Mouse (Mus musculus) CH12.LX (cell line): ENCODE measurements around the gene Vps37c. TPM values are rescaled to one million over a fixed set of nuclear protein-coding genes. Genes with fewer than 3 reads are reported as not detected.

Experiments
- DNase-seq: peaks from one replicate; pipeline ENCODE4 v3.0.0-alpha.2; 2013; ENCODE audit errors: extremely low read depth
- H3K27ac ChIP-seq: 2 replicates; pipeline ENCODE4 v1.5.1; 2012; ENCODE audit warnings: low read depth, mild to moderate bottlenecking, control low read depth, moderate library complexity; ENCODE audit not compliant: insufficient read depth
- H3K27me3 ChIP-seq: replicated peaks from 2 replicates; pipeline ENCODE3; 2012; ENCODE audit warnings: inconsistent platforms
- H3K36me3 ChIP-seq, 2 experiments: replicated peaks in 1 of 2; 2 replicates each; pipeline versions ENCODE3 to v1.6.1; 2012; ENCODE audit warnings: inconsistent platforms in 1 of 2, low read length in 1 of 2, mild to moderate bottlenecking in 1 of 2, mixed read lengths in 1 of 2, moderate library complexity in 1 of 2; ENCODE audit not compliant: control insufficient read depth in 1 of 2, insufficient read depth in 1 of 2
- H3K4me1 ChIP-seq, 2 experiments: 2 replicates each; pipeline ENCODE4 v1.6.1; 2012; ENCODE audit warnings: inconsistent platforms in 1 of 2, moderate library complexity in 1 of 2; ENCODE audit not compliant: insufficient read depth in 2 of 2, control insufficient read depth in 1 of 2
- H3K4me2 ChIP-seq: 2 replicates; pipeline ENCODE4 v1.6.1; 2012; ENCODE audit warnings: low read depth, mild to moderate bottlenecking, control low read depth; ENCODE audit not compliant: poor library complexity, insufficient read depth, severe bottlenecking
- H3K4me3 ChIP-seq, 3 experiments: fragments of 150-350 bp in 1 of 3; sonication (generic) in 1 of 3; replicated peaks in 1 of 3; 2 replicates each; pipeline versions ENCODE3 to v1.5.1; 2011 to 2012; ENCODE audit warnings: low read depth in 2 of 3, low read length in 2 of 3, mild to moderate bottlenecking in 2 of 3, moderate library complexity in 2 of 3, control low read depth in 1 of 3, improper control_type of control experiment in 1 of 3, inconsistent platforms in 1 of 3, mixed read lengths in 1 of 3; ENCODE audit not compliant: poor library complexity in 1 of 3
- H3K79me2 ChIP-seq: replicated peaks from 2 replicates; pipeline ENCODE4 v1.6.1; 2012; ENCODE audit warnings: mild to moderate bottlenecking, moderate library complexity; ENCODE audit not compliant: control insufficient read depth, poor library complexity, insufficient read depth, severe bottlenecking; ENCODE audit errors: extremely low read depth
- H3K9ac ChIP-seq: 2 replicates; pipeline ENCODE4 v1.6.1; 2012; ENCODE audit warnings: low read depth, mild to moderate bottlenecking, control low read depth, moderate library complexity; ENCODE audit not compliant: insufficient read depth
- H3K9me3 ChIP-seq: replicated peaks from 2 replicates; pipeline ENCODE3; 2012; ENCODE audit warnings: low read length, inconsistent platforms, mixed read lengths
- BHLHE40 ChIP-seq: IDR thresholded peaks from 2 replicates; pipeline ENCODE4 v1.6.1; 2011; ENCODE audit warnings: mild to moderate bottlenecking, low read depth, low read length, improper control_type of control experiment
- CTCF ChIP-seq, 2 experiments: IDR thresholded peaks in 1 of 2; conservative IDR thresholded peaks in 1 of 2; 2 replicates each; pipeline ENCODE4 v1.5.1; 2011 to 2012; ENCODE audit warnings: low read depth in 2 of 2, low read length in 2 of 2, improper control_type of control experiment in 1 of 2, inconsistent platforms in 1 of 2, mild to moderate bottlenecking in 1 of 2, moderate library complexity in 1 of 2
- E2F4 ChIP-seq: IDR thresholded peaks from 2 replicates; pipeline ENCODE4 v1.6.1; 2011; ENCODE audit warnings: low read depth, low read length, improper control_type of control experiment; ENCODE audit not compliant: insufficient replicate concordance
- EP300 ChIP-seq: IDR thresholded peaks from 2 replicates; pipeline ENCODE4 v1.6.1; 2011; ENCODE audit warnings: low read length, improper control_type of control experiment
- GABPA ChIP-seq: IDR thresholded peaks from 2 replicates; pipeline ENCODE4 v1.6.1; 2012; ENCODE audit warnings: low read depth, low read length, improper control_type of control experiment, inconsistent platforms; ENCODE audit not compliant: insufficient replicate concordance
- HCFC1 ChIP-seq: IDR thresholded peaks from 2 replicates; pipeline ENCODE4 v1.6.1; 2012; ENCODE audit warnings: low read depth, mild to moderate bottlenecking, inconsistent platforms, low read length, improper control_type of control experiment
- JUN ChIP-seq: IDR thresholded peaks from 2 replicates; pipeline ENCODE4 v1.6.1; 2011; ENCODE audit warnings: low read depth, mild to moderate bottlenecking, low read length, improper control_type of control experiment, moderate library complexity; ENCODE audit not compliant: insufficient read depth
- JUND ChIP-seq: conservative IDR thresholded peaks from 2 replicates; pipeline ENCODE4 v1.6.1; 2011; ENCODE audit warnings: low read depth, low read length, improper control_type of control experiment
- MAFK ChIP-seq: IDR thresholded peaks from 2 replicates; pipeline ENCODE4 v1.6.1; 2011; ENCODE audit warnings: low read length, improper control_type of control experiment; ENCODE audit not compliant: insufficient replicate concordance
- MAX ChIP-seq: IDR thresholded peaks from 2 replicates; pipeline ENCODE4 v1.6.1; 2011; ENCODE audit warnings: low read length, improper control_type of control experiment
- MEF2A ChIP-seq: IDR thresholded peaks from 2 replicates; pipeline ENCODE4 v1.6.1; 2014; ENCODE audit warnings: low read depth, mild to moderate bottlenecking, inconsistent platforms, low read length, improper control_type of control experiment, borderline replicate concordance
- MXI1 ChIP-seq: IDR thresholded peaks from 2 replicates; pipeline ENCODE4 v1.6.1; 2011; ENCODE audit warnings: mild to moderate bottlenecking, low read depth, low read length, improper control_type of control experiment
- NELFE ChIP-seq: IDR thresholded peaks from 2 replicates; pipeline ENCODE4 v1.6.1; 2011; ENCODE audit warnings: low read depth, low read length, improper control_type of control experiment
- POLR2A ChIP-seq: IDR thresholded peaks from 2 replicates; pipeline ENCODE4 v1.6.1; 2011; ENCODE audit warnings: low read depth, mild to moderate bottlenecking, improper control_type of control experiment, low read length
- POLR2AphosphoS2 ChIP-seq: IDR thresholded peaks from 2 replicates; pipeline ENCODE4 v1.6.1; 2011; ENCODE audit warnings: low read depth, low read length, improper control_type of control experiment
- RAD21 ChIP-seq: IDR thresholded peaks from 2 replicates; pipeline ENCODE4 v1.6.1; 2011; ENCODE audit warnings: low read depth, mild to moderate bottlenecking, low read length, improper control_type of control experiment, moderate library complexity
- SIN3A ChIP-seq: IDR thresholded peaks from 2 replicates; pipeline ENCODE4 v1.6.1; 2012; ENCODE audit warnings: low read length, improper control_type of control experiment, inconsistent platforms
- TBP ChIP-seq: conservative IDR thresholded peaks from 2 replicates; pipeline ENCODE4 v1.6.1; 2011; ENCODE audit warnings: low read depth, low read length, improper control_type of control experiment
- TCF12 ChIP-seq: IDR thresholded peaks from 2 replicates; pipeline ENCODE4 v1.6.1; 2014; ENCODE audit warnings: low read depth, mild to moderate bottlenecking, inconsistent platforms, low read length, improper control_type of control experiment
- UBTF ChIP-seq: IDR thresholded peaks from 2 replicates; pipeline ENCODE4 v1.6.1; 2012; ENCODE audit warnings: low read depth, mild to moderate bottlenecking, inconsistent platforms, low read length, improper control_type of control experiment, moderate library complexity
- USF1 ChIP-seq: IDR thresholded peaks from 2 replicates; pipeline ENCODE4 v1.6.1; 2014; ENCODE audit warnings: low read depth, mild to moderate bottlenecking, inconsistent platforms, low read length, improper control_type of control experiment
- ZMIZ1 ChIP-seq: IDR thresholded peaks from 2 replicates; pipeline ENCODE4 v1.6.1; 2012; ENCODE audit warnings: low read depth, mild to moderate bottlenecking, inconsistent platforms, low read length, improper control_type of control experiment
- dilution Hi-C: fragments of 300-500 bp; cut with MboI; formaldehyde crosslinking; loops from 2 replicates; pipeline ENCODE4 v1.14.3; 2020; ENCODE audit warnings: low sequenced_read_pairs; ENCODE audit not compliant: extremely low pct_unique_long_range_greater_than_20kb, extremely low pct_ligation_motif_present
- in situ Hi-C: fragments of 300-500 bp; cut with MboI; formaldehyde crosslinking; loops from 3 replicates; pipeline ENCODE4 v1.14.3; 2019; ENCODE audit warnings: low sequenced_read_pairs, low pct_ligation_motif_present, low pct_unique_long_range_greater_than_20kb, mixed read lengths
- polyA plus RNA-seq: library from polyadenylated mRNA; unstranded; fragments of >175 nt; gene quantifications from 2 replicates; pipeline ENCODE4 v1.2.1, GENCODE M21; 2012; ENCODE audit warnings: low read depth; ENCODE audit not compliant: insufficient read length
- total RNA-seq, 2 experiments: library from RNA; depleted of rRNA; stranded (reverse); fragments of 300-350 nt in 1 of 2; fragments of >200 nt in 1 of 2; gene quantifications; 2 replicates each; pipeline ENCODE4 v1.2.3; 2012 to 2014

Vps37c gene
- total and polyA plus RNA-seq, 3 experiments, result 6.2 to 13.0 (median 9.5) TPM

- Histone ChIP-seq H3K4me3 (no peak overlapping the region), H3K79me2 (peaks cover 40% of the 10 kb centered on the region), H3K4me2 (no peak overlapping the region), H3K9me3 (no peaks in the 10 kb centered on the region), H3K36me3 (peaks cover 0 to 19% of the 10 kb centered on the region in 2 experiments), H3K9ac (no peak overlapping the region), H3K27ac (no peak overlapping the region), H3K4me1 (peaks cover 23 to 74% of the 10 kb centered on the region in 2 experiments), H3K27me3 (no peaks in the 10 kb centered on the region)
- TF ChIP-seq RAD21 (no peak), USF1 (no peak), POLR2AphosphoS2 (no peak), POLR2A (no peak), MAFK (no peak), NELFE (no peak), EP300 (no peak), MXI1 (no peak), HCFC1 (no peak), JUN (no peak), CTCF (conservative IDR thresholded peaks at IDR 0.05 in 1 of 2, IDR thresholded peaks at IDR 0.05 in 1 of 2; ENCODE audit: low read depth in 2 of 2, low read length in 2 of 2) (no peak), E2F4 (no peak), MAX (no peak), GABPA (no peak)
- DNase-seq, result no peak
- dilution Hi-C loops, result no loop called here
- in situ Hi-C loops, result no loop called here
These were observed 61.6 kb downstream of the Vps37c start for GRCm38 (mm10) chr19:10750161-10750560.

DNA sequence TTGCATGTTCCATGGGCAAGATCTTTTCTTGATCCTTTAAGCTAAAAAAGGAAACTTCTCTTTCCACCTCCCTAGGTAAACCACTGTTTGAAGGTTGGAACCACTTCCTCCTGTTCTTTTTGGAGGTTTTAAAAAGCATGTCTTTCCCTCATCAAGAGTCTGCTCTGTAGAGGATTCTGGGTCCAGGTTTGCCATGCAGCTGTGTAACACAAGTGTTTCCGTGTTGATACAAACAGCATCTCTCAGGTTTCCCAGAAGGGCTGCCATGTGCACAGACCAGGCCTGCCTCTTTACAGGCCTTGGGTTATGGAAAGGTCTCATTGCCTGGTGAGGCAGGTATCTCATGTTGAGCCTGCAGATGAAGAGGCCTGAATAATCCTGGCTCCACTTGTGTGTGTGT is 63.1 kb downstream of the Vps37c start:
- in situ Hi-C loops, result no loop called here

More for the DNA sequence above, 63.1 kb downstream of the Vps37c start:
- no peak for DNase-seq
- no peaks in the 10 kb centered on the region for H3K9me3 ChIP-seq
- peaks cover 0 to 15% of the 10 kb centered on the region in 2 experiments for H3K36me3 ChIP-seq
- peak overlapping the region in 1 of 3 experiments; percentile 30 for H3K4me3 ChIP-seq
- H3K27me3 ChIP-seq, result no peaks in the 10 kb centered on the region
- H3K79me2 ChIP-seq, result peaks cover 42% of the 10 kb centered on the region
- no peak for TF ChIP-seq ZMIZ1
- TF ChIP-seq JUN, result no peak
- no peak for TF ChIP-seq SIN3A
- TF ChIP-seq RAD21, result no peak
- TF ChIP-seq BHLHE40, result no peak
- TF ChIP-seq JUND, result no peak
- TF ChIP-seq MAX, result no peak
- TF ChIP-seq MEF2A, result no peak
- TF ChIP-seq TCF12, result no peak
- TF ChIP-seq TBP, result no peak
- no peak for TF ChIP-seq UBTF
- dilution Hi-C loops, result no loop called here
- H3K4me2 ChIP-seq, result no peak overlapping the region
- no peak overlapping the region for H3K27ac ChIP-seq
- H3K4me1 ChIP-seq, result peaks cover 21 to 80% of the 10 kb centered on the region in 2 experiments
- no peak overlapping the region for H3K9ac ChIP-seq
